Mouse (Mus musculus): ENCODE results near the gene Pam.

DNA sequence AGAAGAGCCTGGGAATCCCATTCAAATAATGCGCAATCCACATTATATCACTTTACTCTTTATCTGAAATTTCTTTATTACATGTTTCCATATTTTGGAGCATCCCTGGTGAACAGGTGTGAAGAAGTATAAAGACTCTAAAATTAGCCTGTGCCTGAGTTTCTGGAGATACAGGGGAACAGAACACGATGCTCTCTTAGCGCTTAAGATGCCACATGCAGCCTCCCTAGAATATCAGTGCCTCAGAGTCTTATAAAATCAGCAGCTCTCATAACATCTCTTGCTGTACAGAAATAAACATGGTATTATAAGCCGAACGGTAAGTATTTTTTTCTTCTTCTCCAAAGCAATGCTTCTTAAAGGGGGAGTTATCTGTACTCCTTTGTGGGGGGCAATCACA lies 267.4 kb downstream of the Pam start:
- TF ChIP-seq CTCF (IDR thresholded peaks at IDR 0.05; ENCODE audit: borderline replicate concordance, insufficient read depth, low read depth, low read length) (no peak), POLR2A (IDR thresholded peaks at IDR 0.05; ENCODE audit: borderline replicate concordance, insufficient read depth, low read length) (no peak)

Measured in cerebellum, adult 2 months (tissue).